Mouse (Mus musculus) layer of hippocampus, adult 2 months (tissue): Measurements from ENCODE around the gene Kif17. TPM values are rescaled to one million over a fixed set of nuclear protein-coding genes. Genes with fewer than 3 reads are reported as not detected.

ENCODE experiments used
- DNase-seq, 2 experiments: peaks; one replicate each; pipeline ENCODE4 v3.0.0; 2022; ENCODE audit warnings: low spot score in 2 of 2
- H3K27ac ChIP-seq: fragments of 200-600 bp; 2 replicates; pipeline ENCODE4 v1.8.1; 2022
- H3K4me3 ChIP-seq: fragments of 200-600 bp; 2 replicates; pipeline ENCODE4 v1.8.1; 2022; ENCODE audit warnings: mild to moderate bottlenecking
- CTCF ChIP-seq: fragments of 200-600 bp; conservative IDR thresholded peaks from 2 replicates; pipeline ENCODE4 v1.8.1; 2022; ENCODE audit warnings: antibody characterized with exemption, mild to moderate bottlenecking, moderate library complexity
- microRNA-seq, 2 experiments: library from miRNA; unstranded; fragments of <30 nt; microRNA quantifications; one replicate each; pipeline ENCODE4 v1.2.0; 2021
- total RNA-seq, 2 experiments: library from RNA; stranded (reverse); gene quantifications; 2 replicates each; pipeline ENCODE4 v1.2.3; 2021

Kif17 gene
- total RNA-seq, 2 experiments from 2014 or later, result 22.0 to 22.3 TPM

- no peak for TF ChIP-seq CTCF
- DNase-seq, result no peak
- H3K27ac ChIP-seq, result no peak overlapping the region
- no peak overlapping the region for H3K4me3 ChIP-seq
Measured at GRCm38 (mm10) chr4:138342048-138342447, 91.8 kb downstream of the Kif17 start.

GRCm38 (mm10) chr4:138342778-138343177 lies 92.5 kb downstream of the Kif17 start:
- H3K27ac ChIP-seq, result no peak overlapping the region
- DNase-seq, result no peak
- TF ChIP-seq CTCF, result no peak
- H3K4me3 ChIP-seq, result no peak overlapping the region

GRCm38 (mm10) chr4:138343341-138343837 lies 93.2 kb downstream of the Kif17 start:
- H3K27ac ChIP-seq, result no peak overlapping the region
- no peak for DNase-seq
- TF ChIP-seq CTCF, result no peak
- no peak overlapping the region for H3K4me3 ChIP-seq

- TF ChIP-seq CTCF, result 0 out of 2 replicates have a peak, but pooled peaks have one; percentile 12
- H3K4me3 ChIP-seq, result no peak overlapping the region
- no peak for DNase-seq
- H3K27ac ChIP-seq, result no peak overlapping the region
Measured at GRCm38 (mm10) chr4:138344891-138345545, 94.8 kb downstream of the Kif17 start.

GRCm38 (mm10) chr4:138347280-138347679 lies 97.0 kb downstream of the Kif17 start:
- no peak for DNase-seq

GRCm38 (mm10) chr4:138348716-138349115 lies 98.5 kb downstream of the Kif17 start:
- TF ChIP-seq CTCF, result no peak
- no peak overlapping the region for H3K27ac ChIP-seq
- DNase-seq, result no peak

More at GRCm38 (mm10) chr4:138347280-138347679, 97.0 kb downstream of the Kif17 start:
- Histone ChIP-seq H3K4me3 (no peak overlapping the region), H3K27ac (no peak overlapping the region)
- TF ChIP-seq CTCF, result no peak

More at GRCm38 (mm10) chr4:138348716-138349115, 98.5 kb downstream of the Kif17 start:
- H3K4me3 ChIP-seq, result no peak overlapping the region

Small RNA genes lying within 50 kb of the gene (microRNA-seq; reads per million reads assigned to microRNA genes)
- 0 to 0.32 reads per million in 2 experiments for gene Gm27646
- gene Mir7019, result 9.9 to 10.1 reads per million in 2 experiments

Other genes with a start within 250 kb of the Kif17 start
- gene Hp1bp3, start 34.1 kb upstream of the Kif17 start, total RNA-seq, result 100 to 1,000 TPM; 178 to 183 TPM
- 10 to 100 TPM; 49.1 to 52.7 TPM for gene Sh2d5, start within 50 bp of the Kif17 start, total RNA-seq
- 10 to 100 TPM; 93.1 to 93.5 TPM for gene Ddost, start 54.3 kb downstream of the Kif17 start, total RNA-seq
- 100 to 1,000 TPM; 245 to 254 TPM for gene Pink1, start 75.9 kb downstream of the Kif17 start, total RNA-seq
- gene Cda, start 117.6 kb downstream of the Kif17 start, total RNA-seq, result 1 to 10 TPM; 1.9 to 3.2 TPM
- gene Fam43b, start 146.1 kb downstream of the Kif17 start, total RNA-seq, result 10 to 100 TPM; 26.5 to 33.1 TPM
- gene Mul1, start 184.2 kb downstream of the Kif17 start, total RNA-seq, result 10 to 100 TPM; 54.4 to 57.9 TPM
- 100 to 1,000 TPM; 378 to 385 TPM for gene Camk2n1, start 203.9 kb downstream of the Kif17 start, total RNA-seq